Mouse (Mus musculus): ENCODE data around the gene Irak3. TPM values are rescaled to one million over a fixed set of nuclear protein-coding genes. Genes with fewer than 3 reads are reported as not detected.

Gene Irak3
- polyA plus RNA-seq, 1 experiment = 0.91 TPM

DNA sequence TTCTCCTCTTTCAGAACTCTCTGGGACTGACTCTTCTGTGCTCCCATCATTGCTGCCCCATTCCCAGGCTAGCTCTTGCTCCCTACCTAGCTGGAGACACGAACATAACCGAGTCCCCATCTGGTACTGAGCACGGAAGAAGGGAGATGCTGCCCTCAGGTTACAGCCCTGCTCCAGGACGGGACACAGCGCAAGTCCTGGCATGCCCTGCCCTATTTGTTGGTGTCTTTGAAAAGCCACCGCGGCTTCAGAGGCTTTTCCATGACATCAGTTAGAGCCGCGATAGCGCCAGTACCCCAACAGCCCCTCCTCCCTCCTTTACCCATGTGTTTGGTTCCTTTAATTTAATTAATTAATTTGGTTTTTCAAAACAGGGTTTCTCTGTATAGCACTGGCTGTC, 39.1 kb downstream of the Irak3 start:
- Histone ChIP-seq H3K27me3 (ENCODE audit: control insufficient read depth, insufficient read depth, low read length) (no peaks in the 10 kb centered on the region), H3K36me3 (ENCODE audit: control insufficient read depth, insufficient read depth, low read length) (no peaks in the 10 kb centered on the region), H3K4me3 (ENCODE audit: low read depth, low read length) (no peak overlapping the region), H3K27ac (ENCODE audit: insufficient read depth, low read depth, low read length) (no peak overlapping the region), H3K4me1 (ENCODE audit: control insufficient read depth, insufficient read depth, insufficient read length, low read length) (no peaks in the 10 kb centered on the region)
- TF ChIP-seq CTCF (IDR thresholded peaks at IDR 0.05; ENCODE audit: extremely low read depth, insufficient read length, insufficient replicate concordance, low read depth, low read length) = no peak
- TF ChIP-seq POLR2A (IDR thresholded peaks at IDR 0.05; ENCODE audit: low read depth, low read length) = no peak
- WGBS = 87% methylated on average over 10 of the region's 10 CpGs

DNA sequence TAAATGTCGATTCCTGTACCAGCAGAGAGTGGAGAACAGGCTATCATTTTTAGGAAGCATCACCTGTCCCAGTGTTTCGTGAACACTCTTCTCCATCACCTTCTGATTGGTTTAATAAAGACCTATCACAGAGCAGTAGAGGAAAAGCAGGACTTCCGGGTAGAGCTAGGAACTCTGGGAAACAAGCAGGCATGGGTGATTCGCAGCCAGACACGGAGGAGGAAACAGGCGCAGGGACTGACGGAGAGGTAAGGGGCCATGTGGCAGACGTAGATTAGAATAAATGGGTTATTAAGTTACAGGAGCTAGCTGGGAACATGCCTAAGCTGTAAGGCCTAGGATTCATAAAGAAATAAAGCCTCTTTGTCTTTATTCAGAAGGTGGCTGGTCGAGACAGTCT, 41.4 kb downstream of the Irak3 start:
- Histone ChIP-seq H3K27me3 (ENCODE audit: control insufficient read depth, insufficient read depth, low read length) (no peaks in the 10 kb centered on the region), H3K36me3 (ENCODE audit: control insufficient read depth, insufficient read depth, low read length) (no peaks in the 10 kb centered on the region), H3K4me3 (ENCODE audit: low read depth, low read length) (no peak overlapping the region), H3K27ac (ENCODE audit: insufficient read depth, low read depth, low read length) (no peak overlapping the region), H3K4me1 (ENCODE audit: control insufficient read depth, insufficient read depth, insufficient read length, low read length) (no peaks in the 10 kb centered on the region)
- 76% methylated on average over 9 of the region's 9 CpGs for WGBS
- TF ChIP-seq CTCF (IDR thresholded peaks at IDR 0.05; ENCODE audit: extremely low read depth, insufficient read length, insufficient replicate concordance, low read depth, low read length) = no peak
- TF ChIP-seq POLR2A (IDR thresholded peaks at IDR 0.05; ENCODE audit: low read depth, low read length) = no peak

DNA sequence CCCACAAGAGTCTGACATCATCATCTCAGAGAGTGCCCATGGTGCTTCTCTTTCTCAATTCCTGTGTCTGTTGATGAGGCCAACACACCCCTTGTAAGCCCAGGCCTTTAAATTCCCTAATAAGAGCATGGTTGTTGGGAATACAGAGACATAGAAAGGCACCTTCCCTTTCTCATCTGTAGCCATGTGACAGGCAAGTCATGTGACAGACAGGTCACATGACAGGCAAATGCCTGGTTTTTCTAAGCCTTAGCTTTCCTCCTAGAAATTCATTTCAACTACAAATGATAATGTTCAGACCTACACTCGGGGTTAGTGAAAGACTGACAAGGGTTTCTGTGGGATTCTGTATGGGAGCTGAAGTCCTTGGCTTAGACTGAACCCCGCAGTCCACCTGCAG, 48.0 kb downstream of the Irak3 start:
- Histone ChIP-seq H3K27me3 (ENCODE audit: control insufficient read depth, insufficient read depth, low read length) (no peaks in the 10 kb centered on the region), H3K4me3 (ENCODE audit: low read depth, low read length) (no peak overlapping the region), H3K27ac (ENCODE audit: insufficient read depth, low read depth, low read length) (no peak overlapping the region), H3K36me3 (ENCODE audit: control insufficient read depth, insufficient read depth, low read length) (no peaks in the 10 kb centered on the region), H3K4me1 (ENCODE audit: control insufficient read depth, insufficient read depth, insufficient read length, low read length) (no peaks in the 10 kb centered on the region)
- WGBS = 84% methylated on average over 2 of the region's 2 CpGs
- no peak for TF ChIP-seq POLR2A (IDR thresholded peaks at IDR 0.05; ENCODE audit: low read depth, low read length)
- no peak for TF ChIP-seq CTCF (IDR thresholded peaks at IDR 0.05; ENCODE audit: extremely low read depth, insufficient read length, insufficient replicate concordance, low read depth, low read length)

GRCm38 (mm10) chr10:120151672-120152071, 50.3 kb downstream of the Irak3 start:
- TF ChIP-seq CTCF (IDR thresholded peaks at IDR 0.05; ENCODE audit: extremely low read depth, insufficient read length, insufficient replicate concordance, low read depth, low read length) (no peak), POLR2A (IDR thresholded peaks at IDR 0.05; ENCODE audit: low read depth, low read length) (no peak)
- no peak overlapping the region for H3K4me3 ChIP-seq (ENCODE audit: low read depth, low read length)
- WGBS = 88% methylated on average over 7 of the region's 7 CpGs
- no peaks in the 10 kb centered on the region for H3K4me1 ChIP-seq (ENCODE audit: control insufficient read depth, insufficient read depth, insufficient read length, low read length)
- H3K36me3 ChIP-seq (ENCODE audit: control insufficient read depth, insufficient read depth, low read length) = no peaks in the 10 kb centered on the region
- no peak overlapping the region for H3K27ac ChIP-seq (ENCODE audit: insufficient read depth, low read depth, low read length)
- H3K27me3 ChIP-seq (ENCODE audit: control insufficient read depth, insufficient read depth, low read length) = no peaks in the 10 kb centered on the region

GRCm38 (mm10) chr10:120140916-120141516, 60.9 kb downstream of the Irak3 start:
- no peaks in the 10 kb centered on the region for H3K27me3 ChIP-seq (ENCODE audit: control insufficient read depth, insufficient read depth, low read length)
- H3K4me1 ChIP-seq (ENCODE audit: control insufficient read depth, insufficient read depth, insufficient read length, low read length) = peaks cover 5% of the 10 kb centered on the region
- H3K36me3 ChIP-seq (ENCODE audit: control insufficient read depth, insufficient read depth, low read length) = no peaks in the 10 kb centered on the region
- 0 out of 2 replicates have a peak overlapping the region, but pooled peaks have one; percentile 1 for H3K4me3 ChIP-seq (ENCODE audit: low read depth, low read length)
- H3K27ac ChIP-seq (ENCODE audit: insufficient read depth, low read depth, low read length) = no peak overlapping the region
- TF ChIP-seq POLR2A (IDR thresholded peaks at IDR 0.05; ENCODE audit: low read depth, low read length) (no peak), CTCF (IDR thresholded peaks at IDR 0.05; ENCODE audit: extremely low read depth, insufficient read length, insufficient replicate concordance, low read depth, low read length) (no peak)
- WGBS = 31% methylated on average over 10 of the region's 10 CpGs

DNA sequence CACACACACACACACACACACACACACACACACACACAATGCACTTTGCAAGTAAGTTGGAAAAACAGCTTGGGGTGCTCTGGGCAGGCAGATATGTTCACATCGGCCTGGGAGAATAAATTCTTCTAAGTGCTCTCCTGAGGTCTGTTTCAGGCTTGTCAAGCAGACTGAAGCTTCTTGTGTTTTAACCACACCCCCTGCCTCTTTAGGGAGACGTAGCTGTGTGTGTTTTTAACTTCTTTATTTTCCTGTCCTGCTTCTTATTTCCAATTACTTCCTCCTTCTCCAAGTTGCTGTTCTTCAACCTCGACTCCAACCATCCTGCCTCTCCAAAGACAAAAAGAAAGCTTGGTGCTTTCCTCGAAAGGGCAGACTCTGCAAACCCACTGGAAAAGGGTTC, 61.7 kb downstream of the Irak3 start:
- Histone ChIP-seq H3K4me3 (ENCODE audit: low read depth, low read length) (no peak overlapping the region), H3K36me3 (ENCODE audit: control insufficient read depth, insufficient read depth, low read length) (no peaks in the 10 kb centered on the region), H3K27me3 (ENCODE audit: control insufficient read depth, insufficient read depth, low read length) (no peaks in the 10 kb centered on the region), H3K4me1 (ENCODE audit: control insufficient read depth, insufficient read depth, insufficient read length, low read length) (peaks cover 5% of the 10 kb centered on the region), H3K27ac (ENCODE audit: insufficient read depth, low read depth, low read length) (no peak overlapping the region)
- WGBS = 54% methylated on average over 4 of the region's 4 CpGs
- TF ChIP-seq CTCF (IDR thresholded peaks at IDR 0.05; ENCODE audit: extremely low read depth, insufficient read length, insufficient replicate concordance, low read depth, low read length) = no peak
- TF ChIP-seq POLR2A (IDR thresholded peaks at IDR 0.05; ENCODE audit: low read depth, low read length) = no peak

GRCm38 (mm10) chr10:120136020-120136562, 65.8 kb downstream of the Irak3 start:
- TF ChIP-seq POLR2A (IDR thresholded peaks at IDR 0.05; ENCODE audit: low read depth, low read length) (no peak), CTCF (IDR thresholded peaks at IDR 0.05; ENCODE audit: extremely low read depth, insufficient read length, insufficient replicate concordance, low read depth, low read length) (no peak)
- Histone ChIP-seq H3K27ac (ENCODE audit: insufficient read depth, low read depth, low read length) (no peak overlapping the region), H3K27me3 (ENCODE audit: control insufficient read depth, insufficient read depth, low read length) (no peaks in the 10 kb centered on the region), H3K36me3 (ENCODE audit: control insufficient read depth, insufficient read depth, low read length) (no peaks in the 10 kb centered on the region), H3K4me3 (ENCODE audit: low read depth, low read length) (peak overlapping the region; percentile 16), H3K4me1 (ENCODE audit: control insufficient read depth, insufficient read depth, insufficient read length, low read length) (peaks cover 2% of the 10 kb centered on the region)
- WGBS = 47% methylated on average over 12 of the region's 12 CpGs

Measured in small intestine, adult 2 months (tissue).